Mouse (Mus musculus) forebrain, postnatal 0 days (tissue): ENCODE measurements around the gene Chmp4b. TPM values are rescaled to one million over a fixed set of nuclear protein-coding genes. Genes with fewer than 3 reads are reported as not detected.

ENCODE experiments used
- ATAC-seq: fragments of 200-750 bp; cut with Nextera tagmentation; 2 replicates; pipeline ENCODE4 v1.8.0; 2017; ENCODE audit warnings: mild to moderate bottlenecking, moderate library complexity
- DNase-seq: peaks from one replicate; pipeline ENCODE4 v3.0.0-alpha.2; 2015
- H3K27ac ChIP-seq: fragments of 300-500 bp; sonication (generic); 2 replicates; pipeline ENCODE4 v1.5.1; 2014; ENCODE audit warnings: low read depth, mild to moderate bottlenecking, antibody characterized with exemption, low read length, moderate library complexity, mixed read lengths
- H3K27me3 ChIP-seq: fragments of 300-500 bp; sonication (generic); 2 replicates; pipeline ENCODE4 v1.6.1; 2014; ENCODE audit warnings: mild to moderate bottlenecking, low read length, mixed read lengths; ENCODE audit not compliant: insufficient read depth
- H3K36me3 ChIP-seq: fragments of 300-500 bp; sonication (generic); 2 replicates; pipeline ENCODE4 v1.6.1; 2014; ENCODE audit warnings: mild to moderate bottlenecking, moderate library complexity; ENCODE audit not compliant: insufficient read depth
- H3K4me1 ChIP-seq: fragments of 300-500 bp; sonication (generic); 2 replicates; pipeline ENCODE4 v1.6.1; 2014; ENCODE audit warnings: antibody characterized with exemption; ENCODE audit not compliant: insufficient read depth
- H3K4me2 ChIP-seq: fragments of 300-500 bp; sonication (generic); 2 replicates; pipeline ENCODE4 v1.6.1; 2014; ENCODE audit warnings: low read depth, mild to moderate bottlenecking, moderate library complexity
- H3K4me3 ChIP-seq: fragments of 300-500 bp; sonication (generic); 2 replicates; pipeline ENCODE4 v1.5.1; 2014; ENCODE audit warnings: low read depth, low read length, mixed read lengths
- H3K9ac ChIP-seq: fragments of 300-500 bp; sonication (generic); 2 replicates; pipeline ENCODE4 v1.6.1; 2014; ENCODE audit warnings: mild to moderate bottlenecking
- H3K9me3 ChIP-seq: fragments of 300-500 bp; sonication (generic); 2 replicates; pipeline ENCODE4 v1.6.1; 2016; ENCODE audit warnings: low read length
- CTCF ChIP-seq: sonication (generic); IDR thresholded peaks from 2 replicates; pipeline ENCODE4 v1.5.1; 2016; ENCODE audit warnings: antibody characterized with exemption, control low read depth, low read depth
- WGBS: fragments of 180-500 bp; shearing (Covaris S2); extraction: QIAGEN DNeasy Blood & Tissue Kit; methylation state at CpG from one replicate; pipeline ENCODE4 v1.1.7; 2014; 5-methylcytosine and 5-hydroxymethylcytosine counted together
- polyA plus RNA-seq: library from polyadenylated mRNA; unstranded; fragments of >200 nt; fragmentation: Nextera tagmentation; extraction: Ambion mirVana; gene quantifications from 2 replicates; pipeline ENCODE4 v1.2.1, GENCODE M21; 2015
- total RNA-seq: library from RNA; depleted of rRNA; stranded (reverse); fragments of >200 nt; gene quantifications from 2 replicates; pipeline ENCODE4 v1.2.3, GENCODE M21; 2014

Chmp4b gene
- total and polyA plus RNA-seq, 2 experiments from 2014 or later, result 29.4 to 176 TPM

DNA sequence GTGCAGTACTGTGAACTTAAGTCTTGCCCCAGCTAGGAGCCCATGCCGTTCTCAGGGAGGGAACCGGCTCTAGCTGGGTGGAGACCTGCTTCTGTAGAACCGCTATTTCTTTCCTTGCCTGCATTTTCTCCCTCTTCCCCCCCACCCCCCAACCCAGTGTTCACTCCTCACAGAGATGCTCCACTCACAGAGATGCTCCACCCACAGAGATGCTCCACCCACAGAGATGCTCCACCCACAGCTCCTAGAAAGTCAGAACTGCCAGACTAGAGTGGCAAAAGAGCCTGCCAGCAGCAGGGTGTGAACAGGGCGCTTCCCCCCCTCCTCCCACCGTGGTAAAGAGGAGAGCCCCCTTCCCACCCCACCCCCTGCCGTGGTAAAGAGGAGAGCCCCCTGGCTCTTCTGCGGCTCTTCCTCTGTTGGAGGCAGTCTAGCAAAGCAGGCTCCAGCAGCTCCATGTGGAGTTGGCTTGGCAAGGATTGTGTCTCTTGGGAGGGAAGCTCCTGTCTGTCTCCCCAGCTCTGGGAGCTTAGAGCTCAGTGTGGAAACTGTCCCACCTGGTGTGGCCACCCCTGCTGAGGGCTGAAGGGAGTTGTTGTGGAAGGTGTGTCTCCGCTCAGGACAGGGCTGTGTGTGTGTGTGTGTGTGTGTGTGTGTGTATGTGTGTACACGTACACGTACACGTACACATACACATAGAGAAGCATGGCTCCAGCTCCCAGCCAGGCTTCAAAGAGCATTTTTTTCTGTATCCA is 41.9 kb downstream of the Chmp4b start:
- Histone ChIP-seq H3K9ac (no peak overlapping the region), H3K4me1 (no peaks in the 10 kb centered on the region), H3K27ac (no peak overlapping the region), H3K9me3 (no peaks in the 10 kb centered on the region), H3K27me3 (no peaks in the 10 kb centered on the region), H3K36me3 (peaks cover 46% of the 10 kb centered on the region), H3K4me3 (no peak overlapping the region), H3K4me2 (no peak overlapping the region)
- no peak for TF ChIP-seq CTCF
- WGBS, result 71% methylated on average over 11 of the region's 11 CpGs
- DNase-seq (peak; percentile 43), ATAC-seq (peak; percentile 27; the same call in 1 of the 2 replicates)

DNA sequence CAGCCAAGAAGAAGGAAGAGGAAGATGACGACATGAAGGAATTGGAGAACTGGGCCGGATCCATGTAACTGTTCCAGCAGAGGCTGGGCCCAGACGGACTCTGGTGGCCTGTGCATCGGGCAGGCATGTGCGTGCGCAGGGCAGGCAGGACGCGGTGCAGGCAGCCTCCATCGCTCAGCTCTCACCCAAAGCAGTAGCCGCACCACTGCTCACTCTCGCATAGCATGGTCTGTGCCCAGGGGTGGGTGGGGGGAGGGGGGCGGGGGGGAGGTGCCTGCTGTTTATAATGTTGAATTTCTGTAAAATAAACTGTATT is 42.4 kb downstream of the Chmp4b start:
- no peak for ATAC-seq
- no peaks in the 10 kb centered on the region for H3K4me1 ChIP-seq
- no peak overlapping the region for H3K4me2 ChIP-seq
- H3K27me3 ChIP-seq, result no peaks in the 10 kb centered on the region
- no peak for TF ChIP-seq CTCF
- H3K27ac ChIP-seq, result no peak overlapping the region
- no peaks in the 10 kb centered on the region for H3K9me3 ChIP-seq
- H3K36me3 ChIP-seq, result peaks cover 46% of the 10 kb centered on the region
- no peak for DNase-seq
- WGBS, result 86% methylated on average over 12 of the region's 12 CpGs
- H3K4me3 ChIP-seq, result no peak overlapping the region
- no peak overlapping the region for H3K9ac ChIP-seq

DNA sequence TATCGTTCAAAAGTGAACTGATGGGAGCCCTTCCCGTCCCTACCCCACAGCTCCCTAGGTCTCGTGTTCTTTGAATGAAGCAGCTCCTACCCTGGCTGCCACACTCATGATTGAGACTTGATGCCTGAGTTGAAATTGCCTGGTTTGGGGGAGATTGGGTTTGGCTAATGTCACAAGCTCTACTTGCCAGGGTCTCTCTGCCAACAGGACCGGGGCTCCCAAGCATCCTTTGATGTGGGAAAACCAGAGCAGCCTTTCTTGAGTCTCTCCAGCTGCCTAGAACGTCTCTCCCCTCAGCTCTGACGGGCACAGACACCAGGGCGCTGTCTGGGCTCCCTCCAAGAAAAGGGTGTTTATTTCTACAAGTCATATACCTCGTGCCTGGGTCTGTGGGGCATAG is 44.2 kb downstream of the Chmp4b start:
- Histone ChIP-seq H3K9me3 (no peaks in the 10 kb centered on the region), H3K36me3 (peaks cover 38% of the 10 kb centered on the region), H3K4me2 (no peak overlapping the region), H3K27ac (no peak overlapping the region), H3K9ac (no peak overlapping the region), H3K4me3 (no peak overlapping the region), H3K4me1 (no peaks in the 10 kb centered on the region), H3K27me3 (no peaks in the 10 kb centered on the region)
- DNase-seq (no peak), ATAC-seq (peak; percentile 58)
- WGBS, result 61% methylated on average over 8 of the region's 8 CpGs
- TF ChIP-seq CTCF, result no peak

DNA sequence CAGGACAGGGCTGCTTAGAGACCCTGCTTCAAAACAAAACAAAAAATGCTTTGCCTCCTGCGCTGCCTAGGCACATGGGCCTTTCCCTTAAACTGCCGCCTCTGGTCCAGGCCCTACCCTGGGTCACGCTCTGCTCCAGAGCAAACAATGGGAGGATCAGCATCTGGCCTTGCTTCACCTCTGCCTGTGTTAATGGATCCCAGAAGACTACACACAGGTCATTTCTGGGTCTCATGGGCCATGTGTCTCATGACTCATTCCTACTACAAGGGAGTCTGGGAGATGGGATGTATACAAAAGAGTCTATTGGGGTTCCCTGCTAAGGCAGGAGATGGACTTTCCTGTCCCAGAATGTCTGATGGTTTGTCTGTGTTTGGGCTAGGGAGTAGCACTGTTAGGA is 45.2 kb downstream of the Chmp4b start:
- Histone ChIP-seq H3K4me3 (no peak overlapping the region), H3K27me3 (no peaks in the 10 kb centered on the region), H3K4me2 (no peak overlapping the region), H3K36me3 (peaks cover 32% of the 10 kb centered on the region), H3K9me3 (no peaks in the 10 kb centered on the region), H3K9ac (no peak overlapping the region), H3K4me1 (no peaks in the 10 kb centered on the region), H3K27ac (no peak overlapping the region)
- no peak for DNase-seq
- no peak for TF ChIP-seq CTCF
- ATAC-seq, result no peak
- WGBS, result 85% methylated on average over 3 of the region's 3 CpGs

DNA sequence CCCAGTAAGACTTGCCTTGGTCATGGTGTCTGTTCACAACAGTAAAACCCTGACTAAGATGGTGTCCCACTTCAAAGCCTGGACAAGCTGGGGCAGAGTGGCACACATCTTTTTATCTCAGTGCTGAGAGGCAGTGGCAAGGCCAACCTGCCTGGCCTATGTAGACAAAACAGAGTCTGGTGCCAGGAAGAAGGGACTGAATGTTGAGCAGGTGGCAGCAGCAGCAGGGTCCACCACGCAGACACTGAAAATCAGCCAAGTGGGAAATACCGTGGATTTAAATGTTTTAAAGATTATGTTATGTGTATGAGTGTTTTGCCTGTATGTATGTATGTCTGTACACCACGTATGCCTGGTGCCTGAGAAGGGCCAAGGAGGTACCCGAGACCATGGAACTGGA is 47.9 kb downstream of the Chmp4b start:
- Histone ChIP-seq H3K4me3 (no peak overlapping the region), H3K9ac (no peak overlapping the region), H3K9me3 (no peaks in the 10 kb centered on the region), H3K36me3 (peaks cover 11% of the 10 kb centered on the region; the same call in 1 of the 2 replicates), H3K4me2 (no peak overlapping the region), H3K27me3 (no peaks in the 10 kb centered on the region), H3K4me1 (no peaks in the 10 kb centered on the region), H3K27ac (no peak overlapping the region)
- no peak for TF ChIP-seq CTCF
- 90% methylated on average over 4 of the region's 4 CpGs for WGBS
- no peak for DNase-seq
- ATAC-seq, result no peak

DNA sequence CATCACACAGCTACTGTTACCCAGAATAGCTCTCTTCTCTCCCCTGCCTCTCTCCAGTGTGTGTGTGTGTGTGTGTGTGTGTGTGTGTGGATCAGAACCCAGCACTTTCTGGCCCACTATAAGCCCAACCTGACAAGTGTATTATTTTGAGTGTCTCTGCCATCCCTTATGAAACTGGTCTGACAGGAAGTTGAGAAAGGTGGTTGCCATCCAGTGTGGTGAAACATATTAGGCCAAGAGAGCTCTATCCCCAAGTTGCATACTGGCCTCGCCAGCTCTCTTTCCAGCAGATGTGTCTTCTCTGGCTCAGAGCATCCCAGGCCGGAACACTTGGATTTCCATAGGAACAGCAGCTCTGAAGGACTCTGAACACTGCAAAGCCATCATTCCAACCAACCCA is 48.7 kb downstream of the Chmp4b start:
- no peak for DNase-seq
- Histone ChIP-seq H3K27ac (no peak overlapping the region), H3K27me3 (no peaks in the 10 kb centered on the region), H3K4me2 (no peak overlapping the region), H3K4me1 (no peaks in the 10 kb centered on the region), H3K9me3 (no peaks in the 10 kb centered on the region), H3K9ac (no peak overlapping the region), H3K4me3 (no peak overlapping the region), H3K36me3 (0 out of 2 replicates have a peak, but pooled peaks cover 4% of the 10 kb centered on the region)
- TF ChIP-seq CTCF, result no peak
- 87% methylated on average over 2 of the region's 2 CpGs for WGBS
- ATAC-seq, result no peak

DNA sequence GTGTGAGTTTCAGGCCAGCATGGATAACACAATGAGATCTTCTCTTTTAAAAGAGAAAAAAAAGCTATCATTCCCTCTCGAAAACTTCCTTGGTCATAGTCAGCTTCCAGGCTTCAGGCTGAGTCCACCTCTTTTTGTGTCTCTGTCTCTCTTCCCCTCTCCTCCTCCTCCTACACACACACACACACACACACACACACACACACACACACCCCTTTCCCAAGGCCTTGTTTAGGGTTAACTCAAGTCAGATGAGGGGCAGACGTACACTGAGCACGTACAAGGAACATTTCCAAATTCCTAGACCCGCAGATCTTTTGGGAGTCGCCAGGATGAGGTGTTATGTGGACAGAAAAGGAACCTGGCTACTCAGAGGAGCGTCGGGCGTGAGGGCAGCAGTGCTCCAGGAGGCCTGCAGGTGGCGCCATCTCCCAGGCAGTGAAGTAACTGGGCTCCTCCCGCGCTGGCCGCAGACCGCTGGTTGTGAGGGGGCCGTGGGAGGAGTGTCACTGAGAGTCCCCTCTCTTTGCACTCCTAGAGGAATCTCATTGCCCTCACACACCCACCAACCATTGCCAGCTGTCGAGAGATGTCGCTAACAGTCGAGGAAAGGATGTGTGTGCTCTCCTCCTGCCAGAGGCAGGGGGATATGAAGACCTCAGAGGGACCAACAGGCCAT is 51.3 kb downstream of the Chmp4b start:
- ATAC-seq, result peak; percentile 72

More for the DNA sequence above, 51.3 kb downstream of the Chmp4b start:
- Histone ChIP-seq H3K4me2 (peak overlapping the region; percentile 36), H3K36me3 (0 out of 2 replicates have a peak, but pooled peaks cover 3% of the 10 kb centered on the region), H3K27ac (no peak overlapping the region), H3K4me3 (no peak overlapping the region), H3K9me3 (no peaks in the 10 kb centered on the region), H3K27me3 (no peaks in the 10 kb centered on the region), H3K4me1 (no peaks in the 10 kb centered on the region), H3K9ac (peak overlapping the region; percentile 43; the same call in 1 of the 2 replicates)
- TF ChIP-seq CTCF, result peak; percentile 97
- peak; percentile 82 for DNase-seq
- WGBS, result 2% methylated on average over 17 of the region's 17 CpGs
